ENCODE assay signal across 10 mouse cellular contexts in the genomic region with DNA sequence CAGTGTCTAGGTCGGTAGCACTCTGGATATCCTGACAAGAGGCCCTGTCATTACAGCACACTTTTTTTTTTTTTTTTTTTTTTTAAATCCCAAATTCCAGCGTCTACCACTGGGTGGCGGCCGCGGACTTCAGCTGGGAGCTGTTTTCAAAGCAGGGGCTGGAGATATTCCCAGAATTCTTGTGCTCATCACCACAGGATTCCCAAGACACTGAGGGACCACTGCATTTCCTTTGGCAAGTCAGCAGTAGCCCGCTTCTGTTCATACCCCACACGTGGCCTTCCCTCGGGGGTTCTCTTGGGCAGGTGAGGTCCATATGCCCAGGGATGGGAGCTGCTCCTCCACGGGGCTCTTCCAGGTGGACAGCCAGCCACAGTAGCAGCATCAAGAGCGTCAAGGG. TPM values are rescaled to one million over a fixed set of nuclear protein-coding genes. Genes with fewer than 3 reads are reported as not detected.
DNase-seq lines count a peak whose midpoint lies in the region; ATAC-seq and TF ChIP-seq lines count a peak whose summit lies in the region.
"Had no signal": no experiment of that assay in that cellular context is flagged by ENCODE, and none has a peak within 500 bp of the region (broad histone marks: within the 10 kb centered on the region; RNA-seq: fewer than 3 reads in every experiment).

No protein-coding gene starts in this region.

- intact Hi-C loops in heart, postnatal 25 days (cut with DNase I): loop anchor here (1.0 to 2.0 kb wide), 2 partner anchors 89 to 127 kb away; a partner anchor contains a TSS

- H3K27ac ChIP-seq in forebrain, embryonic 14.5 days (ENCODE audit: low read depth, low read length): no peak overlapping the region
- H3K27ac ChIP-seq in midbrain, embryonic 15.5 days: no peak overlapping the region
- H3K27ac ChIP-seq: limb, embryonic 12.5 days had no signal

- H3K4me2 ChIP-seq in forebrain, embryonic 14.5 days (ENCODE audit: low read length): no peak overlapping the region
- H3K4me2 ChIP-seq in midbrain, embryonic 15.5 days: peak overlapping the region; percentile 31; the same call in 1 of the 2 replicates
- H3K4me2 ChIP-seq: limb, embryonic 12.5 days had no signal

- peaks cover 10% of the 10 kb centered on the region for H3K4me1 ChIP-seq in E14TG2a.4 (replicated peaks; ENCODE audit: low read depth, low read length)
- H3K4me1 ChIP-seq in forebrain, embryonic 14.5 days (ENCODE audit: control insufficient read depth, insufficient read depth, low read length): no peaks in the 10 kb centered on the region
- H3K4me1 ChIP-seq in midbrain, embryonic 15.5 days: no peaks in the 10 kb centered on the region
- H3K4me1 ChIP-seq: limb, embryonic 12.5 days had no signal

- peak; percentile 4 for DNase-seq in heart, adult 8-10 months (ENCODE audit: low spot score)
- no peak for DNase-seq in heart, postnatal 25 days (ENCODE audit: low spot score)
- DNase-seq in c-Kit-positive CD71-positive TER-119-negative erythroid progenitor cells, embryonic 14.5 days (ENCODE audit: low read depth): peak; percentile 6
- DNase-seq in forebrain, embryonic 14.5 days (ENCODE audit: low spot score): peak; percentile 89
- peak; percentile 16 for DNase-seq in layer of hippocampus, adult 9-10 months (ENCODE audit: low spot score)
- DNase-seq in c-Kit-positive CD71-positive TER-119-positive erythroid progenitor cells, embryonic 14.5 days (ENCODE audit: low spot score): no peak

- H3K9me3 ChIP-seq in E14TG2a.4 (ENCODE audit: low read length): peaks cover 4% of the 10 kb centered on the region
- H3K9me3 ChIP-seq in forebrain, embryonic 14.5 days (replicated peaks; ENCODE audit: control insufficient read depth, low read length): no peaks in the 10 kb centered on the region
- H3K9me3 ChIP-seq in midbrain, embryonic 15.5 days: no peaks in the 10 kb centered on the region
- H3K9me3 ChIP-seq: limb, embryonic 12.5 days had no signal

- H3K36me3 ChIP-seq in E14TG2a.4 (ENCODE audit: insufficient read depth, low read length): no peaks in the 10 kb centered on the region
- no peaks in the 10 kb centered on the region for H3K36me3 ChIP-seq in forebrain, embryonic 14.5 days (ENCODE audit: control insufficient read depth, insufficient read depth, low read length)
- H3K36me3 ChIP-seq in midbrain, embryonic 15.5 days (replicated peaks): no peaks in the 10 kb centered on the region
- H3K36me3 ChIP-seq: limb, embryonic 12.5 days had no signal

- ATAC-seq in forebrain, embryonic 14.5 days: peak; percentile 37; the same call in 1 of the 2 replicates
- peak; percentile 60; the same call in 1 of the 2 replicates for ATAC-seq in midbrain, embryonic 15.5 days (replicated peaks)

- H3K27me3 ChIP-seq in E14TG2a.4 (ENCODE audit: insufficient read depth, low read length): peaks cover 11% of the 10 kb centered on the region; the same call in 1 of the 2 replicates
- no peaks in the 10 kb centered on the region for H3K27me3 ChIP-seq in forebrain, embryonic 14.5 days (replicated peaks; ENCODE audit: control insufficient read depth, insufficient read depth, low read length)
- no peaks in the 10 kb centered on the region for H3K27me3 ChIP-seq in midbrain, embryonic 15.5 days (replicated peaks)

- peak; percentile 74 for TF ChIP-seq CTCF in E14TG2a.4 (conservative IDR thresholded peaks at IDR 0.05; ENCODE audit: low read length)

- 19% methylated on average over 10 of the region's 10 CpGs for WGBS in forebrain, embryonic 14.5 days
- 16% methylated on average over 10 of the region's 10 CpGs for WGBS in midbrain, embryonic 15.5 days

- no peak overlapping the region for H3K4me3 ChIP-seq in E14TG2a.4 (replicated peaks; ENCODE audit: low read length)
- no peak overlapping the region for H3K4me3 ChIP-seq in forebrain, embryonic 14.5 days (ENCODE audit: low read depth, low read length)
- no peak overlapping the region for H3K4me3 ChIP-seq in midbrain, embryonic 15.5 days
- H3K4me3 ChIP-seq: limb, embryonic 12.5 days had no signal

- no peak overlapping the region for H3K9ac ChIP-seq in forebrain, embryonic 14.5 days (ENCODE audit: low read length)
- H3K9ac ChIP-seq in midbrain, embryonic 15.5 days: no peak overlapping the region
- H3K9ac ChIP-seq: limb, embryonic 12.5 days had no signal

RNA-seq across cellular contexts. Expression of a gene that starts 2.9 kb away (rescaled TPM):
- not detected for total RNA-seq in heart, adult 8-10 months (2022)
- not detected for total RNA-seq in heart, postnatal 25 days (2021)
- polyA plus RNA-seq in forebrain, embryonic 14.5 days (2014; fragmentation: Nextera tagmentation; extraction: Ambion mirVana): not detected in 2 replicates
- not detected in 2 replicates for polyA plus RNA-seq in midbrain, embryonic 15.5 days (2015; fragmentation: Nextera tagmentation; extraction: Ambion mirVana)
- total RNA-seq: adrenal gland, adult 18-20 months had no signal
- polyA plus RNA-seq: limb, embryonic 12.5 days had no signal

RNA-seq across cellular contexts. Expression of a gene that starts 25.5 kb away (rescaled TPM):
- total RNA-seq in heart, adult 8-10 months (2022): not detected
- total RNA-seq in heart, postnatal 25 days (2021): not detected
- not detected in 2 replicates for polyA plus RNA-seq in forebrain, embryonic 14.5 days (2014; fragmentation: Nextera tagmentation; extraction: Ambion mirVana)
- not detected in 2 replicates for polyA plus RNA-seq in midbrain, embryonic 15.5 days (2015; fragmentation: Nextera tagmentation; extraction: Ambion mirVana)
- total RNA-seq: adrenal gland, adult 18-20 months had no signal
- polyA plus RNA-seq: limb, embryonic 12.5 days had no signal

RNA-seq across cellular contexts. Expression of a gene that starts 36.5 kb away (rescaled TPM):
- total RNA-seq in heart, adult 8-10 months (2022): not detected
- total RNA-seq in heart, postnatal 25 days (2021): not detected
- not detected in 2 replicates for polyA plus RNA-seq in forebrain, embryonic 14.5 days (2014; fragmentation: Nextera tagmentation; extraction: Ambion mirVana)
- polyA plus RNA-seq in midbrain, embryonic 15.5 days (2015; fragmentation: Nextera tagmentation; extraction: Ambion mirVana): not detected in 2 replicates
- total RNA-seq: adrenal gland, adult 18-20 months had no signal
- polyA plus RNA-seq: limb, embryonic 12.5 days had no signal

RNA-seq across cellular contexts. Expression of a gene that starts 47.7 kb away (rescaled TPM):
- 1,000 to 10,000 TPM in 2 of 4 experiments, 100 to 1,000 TPM in 2; 926 to 1,166 (median 1,047) TPM for total RNA-seq in heart, adult 8-10 months (2022)
- total RNA-seq in heart, postnatal 25 days (2021): 1,000 to 10,000 TPM; 1,015 to 1,018 TPM
- 304 and 311 TPM in 2 replicates for polyA plus RNA-seq in forebrain, embryonic 14.5 days (2014; fragmentation: Nextera tagmentation; extraction: Ambion mirVana)
- 303 and 308 TPM in 2 replicates for polyA plus RNA-seq in midbrain, embryonic 15.5 days (2015; fragmentation: Nextera tagmentation; extraction: Ambion mirVana)

RNA-seq across cellular contexts. Expression of a gene that starts 49.7 kb away (rescaled TPM):
- total RNA-seq in heart, adult 8-10 months (2022): not detected
- total RNA-seq in heart, postnatal 25 days (2021): not detected
- polyA plus RNA-seq in forebrain, embryonic 14.5 days (2014; fragmentation: Nextera tagmentation; extraction: Ambion mirVana): not detected in 2 replicates
- polyA plus RNA-seq in midbrain, embryonic 15.5 days (2015; fragmentation: Nextera tagmentation; extraction: Ambion mirVana): not detected in 2 replicates
- total RNA-seq: adrenal gland, adult 18-20 months had no signal
- polyA plus RNA-seq: limb, embryonic 12.5 days had no signal

Comparison
In these comparisons a context has a peak if more than half of its experiments do, and no peak if none do; other contexts are left out.
1. DNase-seq: peak in heart, adult 8-10 months (single experiment), c-Kit-positive CD71-positive TER-119-negative erythroid progenitor cells, embryonic 14.5 days (single experiment), forebrain, embryonic 14.5 days (single experiment) and layer of hippocampus, adult 9-10 months (single experiment); none in heart, postnatal 25 days (single experiment) and c-Kit-positive CD71-positive TER-119-positive erythroid progenitor cells, embryonic 14.5 days (single experiment).